In the genomic region with DNA sequence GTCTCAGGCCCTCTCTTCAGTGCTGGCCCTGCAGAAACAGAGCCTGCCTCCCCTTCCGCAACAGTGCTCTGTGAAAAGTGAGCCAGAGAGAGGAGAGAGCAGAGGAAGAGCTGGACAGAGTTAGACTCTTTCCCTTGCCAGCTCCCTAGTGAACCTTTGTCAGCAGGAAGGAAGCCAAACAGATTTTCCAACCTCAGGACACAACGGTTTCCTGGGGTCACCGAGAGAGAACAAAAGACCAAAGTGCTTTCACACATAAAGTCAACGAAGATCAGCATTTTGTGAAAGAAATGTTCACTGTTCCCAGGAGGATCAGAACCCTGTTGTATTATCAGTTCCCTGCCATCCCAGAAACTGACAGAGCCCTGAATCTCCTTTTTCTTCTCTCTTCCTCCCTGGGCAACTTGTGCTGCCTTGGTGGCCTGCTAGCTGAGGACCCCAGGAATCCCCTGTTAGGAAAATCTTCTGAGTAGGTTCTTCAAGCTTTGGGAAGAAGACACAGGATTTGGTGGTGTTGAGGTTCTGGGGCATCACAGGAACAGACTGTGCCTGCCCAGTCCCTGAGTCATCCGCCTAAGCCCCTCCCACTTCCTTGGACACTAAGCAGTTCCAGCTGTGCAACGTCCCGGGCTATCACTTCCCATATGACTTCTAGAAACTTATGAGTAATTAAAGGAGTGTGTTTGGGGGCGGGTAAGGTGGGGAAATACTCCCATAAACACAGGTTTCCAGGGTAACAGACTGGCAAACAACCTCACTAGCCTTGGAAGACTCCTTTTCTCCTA, we compare ENCODE assay signal across 8 mouse cellular contexts. TPM values are rescaled to one million over a fixed set of nuclear protein-coding genes. Genes with fewer than 3 reads are reported as not detected.
DNase-seq lines count a peak whose midpoint lies in the region; ATAC-seq and TF ChIP-seq lines count a peak whose summit lies in the region.

No protein-coding gene starts in this region.

- H3K4me3 ChIP-seq in G1E (ENCODE audit: low read depth, low read length), result no peak overlapping the region
- no peak overlapping the region for H3K4me3 ChIP-seq in intestine, postnatal 0 days (ENCODE audit: low read depth, low read length)
- no peak overlapping the region for H3K4me3 ChIP-seq in spleen, adult 2 months (ENCODE audit: extremely low read depth, insufficient read depth, insufficient read length)

- no peaks in the 10 kb centered on the region for H3K36me3 ChIP-seq in G1E (replicated peaks)
- no peaks in the 10 kb centered on the region for H3K36me3 ChIP-seq in intestine, postnatal 0 days (ENCODE audit: control insufficient read depth, insufficient read depth)
- H3K36me3 ChIP-seq in spleen, adult 2 months (ENCODE audit: control insufficient read depth, insufficient read depth, low read length), result no peaks in the 10 kb centered on the region

- no peak for DNase-seq in G1E (ENCODE audit: low spot score)
- DNase-seq in brain, adult 2 months (ENCODE audit: low read depth, low spot score), result peak; percentile 16
- DNase-seq in lung, adult 18-20 months, result peak; percentile 88 to 93
- peak in 1 of 2 experiments; percentile 22 for DNase-seq in spleen, adult 2 months (ENCODE audit: low read depth in 1 of 2, low spot score in 2 of 2)
- DNase-seq in retina, postnatal 1 day, result no peak

- no peak for TF ChIP-seq CTCF in G1E (IDR thresholded peaks at IDR 0.05; ENCODE audit: low read depth, low read length)
- no peak for TF ChIP-seq CTCF in intestine, postnatal 0 days (IDR thresholded peaks at IDR 0.05; ENCODE audit: low read depth)
- no peak for TF ChIP-seq CTCF in spleen, adult 2 months (IDR thresholded peaks at IDR 0.05; ENCODE audit: extremely low read depth, insufficient read depth, insufficient read length, insufficient replicate concordance)

- H3K27me3 ChIP-seq in G1E (ENCODE audit: insufficient read depth, low read length), result peaks cover 32% of the 10 kb centered on the region
- H3K27me3 ChIP-seq in intestine, postnatal 0 days (replicated peaks; ENCODE audit: control insufficient read depth, insufficient read depth, low read length), result no peaks in the 10 kb centered on the region
- no peaks in the 10 kb centered on the region for H3K27me3 ChIP-seq in spleen, adult 2 months (ENCODE audit: control insufficient read depth, insufficient read depth, low read length)

- no peak for TF ChIP-seq POLR2A in spleen, adult 2 months (IDR thresholded peaks at IDR 0.05; ENCODE audit: low read depth, low read length)

- H3K9me3 ChIP-seq in G1E (replicated peaks), result peaks cover 10% of the 10 kb centered on the region
- H3K9me3 ChIP-seq in intestine, postnatal 0 days (ENCODE audit: control insufficient read depth), result no peaks in the 10 kb centered on the region

- no peak overlapping the region for H3K9ac ChIP-seq in intestine, postnatal 0 days (ENCODE audit: low read depth, low read length)

- ATAC-seq in G1E (ENCODE audit: extremely low read depth, insufficient number of reproducible peaks, low FRiP score, poor library complexity, severe bottlenecking), result peak; percentile 63; the same call in 1 of the 2 replicates
- ATAC-seq in granulocyte monocyte progenitor cell, adult 5-6 weeks (replicated peaks; ENCODE audit: poor library complexity, severe bottlenecking), result peak; percentile 87
- peak; percentile 87 for ATAC-seq in intestine, postnatal 0 days
- no peak for ATAC-seq in frontal cortex, adult (ENCODE audit: low TSS enrichment)

- peaks cover 3% of the 10 kb centered on the region; the same call in 1 of the 2 replicates for H3K4me1 ChIP-seq in G1E (ENCODE audit: insufficient read depth, low read depth, low read length)
- no peaks in the 10 kb centered on the region for H3K4me1 ChIP-seq in intestine, postnatal 0 days (replicated peaks; ENCODE audit: control insufficient read depth, insufficient read depth, low read length)
- H3K4me1 ChIP-seq in spleen, adult 2 months (ENCODE audit: control insufficient read depth, insufficient read depth, insufficient read length), result peaks cover 7% of the 10 kb centered on the region; the same call in 1 of the 2 replicates

- 0 out of 2 replicates have a peak overlapping the region, but pooled peaks have one; percentile 11 for H3K4me2 ChIP-seq in intestine, postnatal 0 days (replicated peaks; ENCODE audit: low read depth)

- H3K27ac ChIP-seq in intestine, postnatal 0 days (ENCODE audit: low read depth, low read length), result peak overlapping the region; percentile 72; the same call in 1 of the 2 replicates
- H3K27ac ChIP-seq in spleen, adult 2 months (ENCODE audit: insufficient read depth, low read length), result peak overlapping the region; percentile 82

- 24% methylated on average over 8 of the region's 8 CpGs for WGBS in intestine, postnatal 0 days
- WGBS in spleen, adult 2 months, result 16% methylated on average over 8 of the region's 8 CpGs

RNA-seq across cellular contexts. Expression of a gene that starts 11.5 kb away (rescaled TPM):
- 0.44 TPM in 1 of 2 replicates, not detected in the other for total RNA-seq in G1E (2014; fragmentation: Nextera tagmentation)
- total RNA-seq in G1E (2017), result 0.11 and 0.12 TPM in 2 replicates
- polyA plus RNA-seq in G1E (2012), result 0.02 and 0.03 TPM in 2 replicates
- 6.9 and 8.3 TPM in 2 replicates for total RNA-seq in granulocyte monocyte progenitor cell, adult 5-6 weeks (2014; fragmentation: Nextera tagmentation)
- 14.9 and 15.6 TPM in 2 replicates for total RNA-seq in granulocyte monocyte progenitor cell, adult 5-6 weeks (2017)
- 0.97 and 1.4 TPM in 2 replicates for polyA plus RNA-seq in intestine, postnatal 0 days (2015; fragmentation: Nextera tagmentation; extraction: Ambion mirVana)
- 1.7 and 1.8 TPM in 2 replicates for polyA plus RNA-seq in spleen, adult 2 months (2012; rRNA removed)

RNA-seq across cellular contexts. Expression of a gene that starts 24.7 kb away (rescaled TPM):
- 20.6 and 25.5 TPM in 2 replicates for total RNA-seq in G1E (2014; fragmentation: Nextera tagmentation)
- total RNA-seq in G1E (2017), result 31.5 and 36.9 TPM in 2 replicates
- 9.6 and 12.6 TPM in 2 replicates for polyA plus RNA-seq in G1E (2012)
- total RNA-seq in granulocyte monocyte progenitor cell, adult 5-6 weeks (2014; fragmentation: Nextera tagmentation), result 16.5 and 17.5 TPM in 2 replicates
- 23.8 and 30.7 TPM in 2 replicates for total RNA-seq in granulocyte monocyte progenitor cell, adult 5-6 weeks (2017)
- polyA plus RNA-seq in intestine, postnatal 0 days (2015; fragmentation: Nextera tagmentation; extraction: Ambion mirVana), result 28.2 and 31.8 TPM in 2 replicates
- 9.1 and 9.4 TPM in 2 replicates for polyA plus RNA-seq in spleen, adult 2 months (2012; rRNA removed)

RNA-seq across cellular contexts. Expression of a gene that starts 25.0 kb away (rescaled TPM):
- total RNA-seq in G1E (2014; fragmentation: Nextera tagmentation) (8.4 and 10.1 TPM in 2 replicates), G1E (2017) (4.1 and 4.9 TPM in 2 replicates)
- 1.5 and 2.2 TPM in 2 replicates for polyA plus RNA-seq in G1E (2012)
- total RNA-seq in granulocyte monocyte progenitor cell, adult 5-6 weeks (2014; fragmentation: Nextera tagmentation), result 10.8 and 14.4 TPM in 2 replicates
- 3.4 and 3.6 TPM in 2 replicates for total RNA-seq in granulocyte monocyte progenitor cell, adult 5-6 weeks (2017)
- 5.1 and 5.7 TPM in 2 replicates for polyA plus RNA-seq in intestine, postnatal 0 days (2015; fragmentation: Nextera tagmentation; extraction: Ambion mirVana)
- 10.8 and 11.6 TPM in 2 replicates for polyA plus RNA-seq in spleen, adult 2 months (2012; rRNA removed)

RNA-seq across cellular contexts. Expression of a gene that starts 31.5 kb away (rescaled TPM):
- total RNA-seq in G1E (2014; fragmentation: Nextera tagmentation) (78.7 and 93.7 TPM in 2 replicates), G1E (2017) (44.3 and 47.3 TPM in 2 replicates)
- 144 and 169 TPM in 2 replicates for polyA plus RNA-seq in G1E (2012)
- 43.5 and 52.0 TPM in 2 replicates for total RNA-seq in granulocyte monocyte progenitor cell, adult 5-6 weeks (2014; fragmentation: Nextera tagmentation)
- 47.6 and 82.5 TPM in 2 replicates for total RNA-seq in granulocyte monocyte progenitor cell, adult 5-6 weeks (2017)
- polyA plus RNA-seq in intestine, postnatal 0 days (2015; fragmentation: Nextera tagmentation; extraction: Ambion mirVana), result 22.3 and 22.7 TPM in 2 replicates
- polyA plus RNA-seq in spleen, adult 2 months (2012; rRNA removed), result 31.7 and 34.7 TPM in 2 replicates

RNA-seq across cellular contexts. Expression of a gene that starts 34.5 kb away (rescaled TPM):
- 6.8 and 8.4 TPM in 2 replicates for total RNA-seq in G1E (2014; fragmentation: Nextera tagmentation)
- total RNA-seq in G1E (2017), result 3.3 TPM in 2 replicates
- 0.19 and 0.50 TPM in 2 replicates for polyA plus RNA-seq in G1E (2012)
- 13.2 and 15.8 TPM in 2 replicates for total RNA-seq in granulocyte monocyte progenitor cell, adult 5-6 weeks (2014; fragmentation: Nextera tagmentation)
- total RNA-seq in granulocyte monocyte progenitor cell, adult 5-6 weeks (2017), result 9.4 and 12.0 TPM in 2 replicates
- polyA plus RNA-seq in intestine, postnatal 0 days (2015; fragmentation: Nextera tagmentation; extraction: Ambion mirVana), result 7.1 and 8.2 TPM in 2 replicates
- 124 and 126 TPM in 2 replicates for polyA plus RNA-seq in spleen, adult 2 months (2012; rRNA removed)

Comparison
In these comparisons a context has a peak if more than half of its experiments do, and no peak if none do; other contexts are left out.
1. DNase-seq: peak in brain, adult 2 months (single experiment) and lung, adult 18-20 months (2 of 2); none in G1E (single experiment) and retina, postnatal 1 day (single experiment).